Comparison of ENCODE assay signal across 8 mouse cellular contexts in genomic region chr13:23697491-23698299, GRCm38 (mm10). TPM values are rescaled to one million over a fixed set of nuclear protein-coding genes. Genes with fewer than 3 reads are reported as not detected.
A peak's percentile ranks its signal among the peaks of the same experiment; 100 is the strongest.
DNase-seq lines count a peak whose midpoint lies in the region; ATAC-seq and TF ChIP-seq lines count a peak whose summit lies in the region.

No protein-coding gene starts in this region.

- 1% methylated on average over 20 of the region's 32 CpGs for WGBS in heart, embryonic 14.5 days

- peak overlapping the region; percentile 72 for H3K9ac ChIP-seq in ES-Bruce4 (ENCODE audit: low read depth, poor library complexity, severe bottlenecking)
- H3K9ac ChIP-seq in heart, embryonic 14.5 days (ENCODE audit: low read length) = peak overlapping the region; percentile 80

- H3K9me3 ChIP-seq in ES-Bruce4 (replicated peaks; ENCODE audit: control insufficient read depth, insufficient read depth, low read length, poor library complexity, severe bottlenecking) = no peaks in the 10 kb centered on the region
- H3K9me3 ChIP-seq in heart, embryonic 14.5 days (ENCODE audit: control insufficient read depth, low read length) = no peaks in the 10 kb centered on the region

- H3K27me3 ChIP-seq in ES-Bruce4 (ENCODE audit: control insufficient read depth, insufficient read depth, low read length, poor library complexity, severe bottlenecking) = no peaks in the 10 kb centered on the region
- no peaks in the 10 kb centered on the region for H3K27me3 ChIP-seq in heart, embryonic 14.5 days (ENCODE audit: control insufficient read depth, insufficient read depth, low read length)

- peak overlapping the region; percentile 59 for H3K27ac ChIP-seq in ES-Bruce4 (ENCODE audit: insufficient read depth, low read length)
- peak overlapping the region; percentile 91 to 92 for H3K27ac ChIP-seq in heart, embryonic 14.5 days (replicated peaks in 1 of 2; ENCODE audit: control insufficient read depth in 1 of 2, insufficient read depth in 1 of 2, low read depth in 2 of 2, low read length in 2 of 2)

- peak overlapping the region; percentile 83 for H3K4me2 ChIP-seq in heart, embryonic 14.5 days (ENCODE audit: low read length)

- ATAC-seq in heart, embryonic 14.5 days (ENCODE audit: insufficient number of reproducible peaks, insufficient read depth, low FRiP score, low read depth) = no peak; the same call in 1 of the 2 replicates

- peak; percentile 38 for TF ChIP-seq CTCF in ES-Bruce4 (IDR thresholded peaks at IDR 0.05; ENCODE audit: low read depth, low read length)

- H3K4me1 ChIP-seq in ES-Bruce4 (ENCODE audit: control insufficient read depth, insufficient read depth, low read length) = no peaks in the 10 kb centered on the region
- peaks cover 4 to 7% of the 10 kb centered on the region in 2 experiments; a peak in 2 of 4 replicates for H3K4me1 ChIP-seq in heart, embryonic 14.5 days (ENCODE audit: control insufficient read depth in 2 of 2, insufficient read depth in 2 of 2, low read length in 2 of 2)

- H3K4me3 ChIP-seq in ES-Bruce4 (ENCODE audit: low read depth, low read length) = peak overlapping the region; percentile 66
- peak overlapping the region; percentile 47 to 52 for H3K4me3 ChIP-seq in heart, embryonic 14.5 days (ENCODE audit: control insufficient read depth in 1 of 2, insufficient read depth in 1 of 2, low read depth in 1 of 2, low read length in 2 of 2)

- peak; percentile 90 for DNase-seq in 3T3-L1 (ENCODE audit: low read depth, low spot score)
- peak; percentile 91 for DNase-seq in embryo, embryonic 10.5 days (ENCODE audit: low spot score)
- peak; percentile 65 for DNase-seq in kidney, postnatal 14 days
- DNase-seq in lung, postnatal 25 days (ENCODE audit: low spot score) = peak; percentile 73
- DNase-seq in right cerebral cortex, postnatal 14 days = peak; percentile 44
- DNase-seq in urinary bladder, adult 2 months (ENCODE audit: low spot score) = no peak

- no peak for TF ChIP-seq EP300 in ES-Bruce4 (IDR thresholded peaks at IDR 0.05; ENCODE audit: insufficient read depth, low read depth, low read length)

- TF ChIP-seq POLR2A in ES-Bruce4 (IDR thresholded peaks at IDR 0.05; ENCODE audit: insufficient read depth, low read length) = no peak

- no peaks in the 10 kb centered on the region for H3K36me3 ChIP-seq in ES-Bruce4 (ENCODE audit: control insufficient read depth, insufficient read depth, low read length, poor library complexity, severe bottlenecking)
- no peaks in the 10 kb centered on the region for H3K36me3 ChIP-seq in heart, embryonic 14.5 days (ENCODE audit: control insufficient read depth, insufficient read depth, low read length)

RNA-seq across cellular contexts. Expression of gene Hist1h4c, which starts 0.6 kb away (rescaled TPM):
- 1.3 and 2.5 TPM in 2 replicates for polyA plus RNA-seq in ES-Bruce4 (2011; ENCODE audit: insufficient read depth, insufficient read length, low read depth, missing spikeins)
- 2.2 and 3.2 TPM in 2 replicates for polyA plus RNA-seq in heart, embryonic 14.5 days (2014; fragmentation: Nextera tagmentation; extraction: Ambion mirVana)
- 0.47 and 1.7 TPM in 2 replicates for polyA plus RNA-seq in urinary bladder, adult 2 months (2012; rRNA removed)

RNA-seq across cellular contexts. Expression of gene Hist1h1t, which starts 2.1 kb away (rescaled TPM):
- polyA plus RNA-seq in ES-Bruce4 (2011; ENCODE audit: insufficient read depth, insufficient read length, low read depth, missing spikeins) = not detected in 2 replicates
- 0.30 TPM in 1 of 2 replicates, not detected in the other for polyA plus RNA-seq in heart, embryonic 14.5 days (2014; fragmentation: Nextera tagmentation; extraction: Ambion mirVana)
- not detected in 2 replicates for polyA plus RNA-seq in urinary bladder, adult 2 months (2012; rRNA removed)

RNA-seq across cellular contexts. Expression of gene Hfe, which starts 13.0 kb away (rescaled TPM):
- not detected in 2 replicates for polyA plus RNA-seq in ES-Bruce4 (2011; ENCODE audit: insufficient read depth, insufficient read length, low read depth, missing spikeins)
- 13.0 and 15.1 TPM in 2 replicates for polyA plus RNA-seq in heart, embryonic 14.5 days (2014; fragmentation: Nextera tagmentation; extraction: Ambion mirVana)
- 13.8 and 14.8 TPM in 2 replicates for polyA plus RNA-seq in urinary bladder, adult 2 months (2012; rRNA removed)

RNA-seq across cellular contexts. Expression of gene Hist1h2bc, which starts 13.7 kb away (rescaled TPM):
- 9.1 and 10.6 TPM in 2 replicates for polyA plus RNA-seq in ES-Bruce4 (2011; ENCODE audit: insufficient read depth, insufficient read length, low read depth, missing spikeins)
- 51.9 and 57.5 TPM in 2 replicates for polyA plus RNA-seq in heart, embryonic 14.5 days (2014; fragmentation: Nextera tagmentation; extraction: Ambion mirVana)
- polyA plus RNA-seq in urinary bladder, adult 2 months (2012; rRNA removed) = 193 and 203 TPM in 2 replicates

RNA-seq across cellular contexts. Expression of gene Hist1h2ac, which starts 13.9 kb away (rescaled TPM):
- polyA plus RNA-seq in ES-Bruce4 (2011; ENCODE audit: insufficient read depth, insufficient read length, low read depth, missing spikeins) = 0.37 and 0.91 TPM in 2 replicates
- 0.46 and 0.65 TPM in 2 replicates for polyA plus RNA-seq in heart, embryonic 14.5 days (2014; fragmentation: Nextera tagmentation; extraction: Ambion mirVana)
- 0.45 and 0.86 TPM in 2 replicates for polyA plus RNA-seq in urinary bladder, adult 2 months (2012; rRNA removed)

Comparison
In these comparisons a context has a peak if more than half of its experiments do, and no peak if none do; other contexts are left out.
1. RNA of gene Hfe, which starts 13.0 kb away (polyA plus RNA-seq): 13.8 to 14.8 TPM in urinary bladder, adult 2 months and 13.0 to 15.1 TPM in heart, embryonic 14.5 days; not detected in ES-Bruce4; every median in the first group is over 10 times any median in the second.